Mouse (Mus musculus) urinary bladder, postnatal 4 days (tissue): ENCODE results near the gene Ppp2r5d.
A peak's percentile ranks its signal among the peaks of the same experiment; 100 is the strongest.

Experiments used
- DNase-seq, 2 experiments: peaks; one replicate each; pipeline ENCODE4 v3.0.0; 2021 to 2022; ENCODE audit warnings: low spot score in 2 of 2

The Ppp2r5d gene

DNA sequence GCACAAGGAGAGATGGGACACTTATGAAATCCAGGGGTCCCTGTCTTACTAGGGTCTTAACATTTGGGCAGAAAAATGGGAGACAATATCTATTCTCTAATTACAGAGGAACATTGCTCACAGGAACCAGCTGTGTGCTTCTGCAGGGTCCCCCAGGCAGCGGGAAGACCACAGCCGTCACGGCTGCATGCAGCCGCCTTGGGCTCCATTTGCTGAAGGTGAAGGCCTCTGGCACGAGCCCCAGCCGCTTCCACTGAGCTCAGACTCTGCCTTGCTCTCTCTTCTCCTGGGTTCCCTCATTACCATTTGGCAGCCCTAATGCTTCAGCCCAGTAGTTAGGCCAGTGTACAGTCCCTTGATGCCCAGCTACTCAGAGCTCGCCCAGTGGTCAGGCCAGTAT, 16.2 kb upstream of the Ppp2r5d start:
- DNase-seq, result no peak

DNA sequence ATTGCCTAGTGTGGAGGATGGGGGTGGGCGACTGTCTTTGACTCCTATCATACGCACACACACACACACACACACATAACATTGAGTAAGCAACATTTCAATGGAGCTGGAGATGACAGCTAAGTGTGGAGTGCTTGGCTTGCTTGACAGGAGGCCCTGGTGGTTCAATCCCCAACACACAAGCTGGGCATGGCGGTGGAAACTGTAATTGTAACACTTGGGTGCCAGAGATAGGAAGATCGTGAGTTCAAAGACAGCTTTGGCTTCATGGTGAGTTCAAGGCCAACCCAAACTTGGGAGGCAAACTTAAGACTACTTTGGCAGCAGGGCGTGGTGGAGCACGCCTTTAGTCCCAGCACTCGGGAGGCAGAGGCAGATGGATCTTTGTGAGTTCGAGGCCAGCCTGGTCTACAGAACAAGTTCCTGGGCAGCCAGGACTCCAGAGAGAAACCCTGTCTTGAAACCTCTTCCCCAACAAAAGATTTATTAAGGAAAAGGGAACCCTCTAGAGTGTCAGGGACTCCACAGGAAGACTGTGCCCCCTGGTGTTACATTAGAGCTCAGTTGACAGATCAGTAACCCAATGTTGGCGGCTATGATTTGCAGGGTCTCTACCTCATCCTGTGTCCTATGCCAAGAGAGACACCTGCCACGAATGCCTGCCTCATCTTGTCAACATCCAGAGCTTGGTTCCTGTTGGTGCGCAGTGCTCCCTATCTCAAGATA, 10.0 kb upstream of the Ppp2r5d start:
- DNase-seq, result no peak

DNA sequence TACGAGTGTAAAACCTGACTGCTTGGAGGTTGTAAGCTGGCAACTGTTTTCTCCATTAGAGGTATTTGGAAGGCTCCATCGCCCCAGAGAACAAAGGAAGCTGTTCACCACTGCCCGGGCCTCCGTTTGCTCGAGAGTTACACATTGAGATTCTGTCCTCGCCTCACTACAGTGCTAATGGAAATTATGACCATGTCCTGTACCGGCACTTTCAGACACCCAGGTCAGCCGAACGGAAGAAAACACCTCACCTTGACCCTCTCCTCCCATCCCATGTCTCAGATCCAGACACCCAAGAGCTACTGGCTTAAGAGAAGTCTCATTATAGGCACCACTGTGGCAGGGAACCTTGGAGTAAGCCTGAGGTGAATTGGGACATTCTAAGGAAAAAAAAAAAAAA, 8.9 kb upstream of the Ppp2r5d start:
- no peak for DNase-seq

DNA sequence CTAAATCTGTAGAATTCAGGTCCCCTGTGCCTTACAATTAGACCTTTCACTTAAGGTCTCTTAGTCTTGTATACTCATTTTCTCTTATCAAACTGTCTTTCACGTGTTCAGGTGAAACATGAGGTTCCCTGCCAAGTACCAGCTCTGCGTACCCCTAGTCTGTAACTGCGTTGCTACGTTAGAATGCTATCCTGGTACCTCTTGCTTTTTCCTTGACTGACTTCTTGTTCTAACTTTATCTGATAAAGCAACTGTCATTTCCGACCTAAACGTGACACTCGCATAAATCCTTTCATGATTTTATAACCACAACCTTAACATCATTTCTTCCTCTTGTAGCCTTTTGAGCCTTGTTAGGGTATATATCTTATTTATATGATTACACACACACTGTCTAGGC, 7.5 kb upstream of the Ppp2r5d start:
- DNase-seq, result no peak

DNA sequence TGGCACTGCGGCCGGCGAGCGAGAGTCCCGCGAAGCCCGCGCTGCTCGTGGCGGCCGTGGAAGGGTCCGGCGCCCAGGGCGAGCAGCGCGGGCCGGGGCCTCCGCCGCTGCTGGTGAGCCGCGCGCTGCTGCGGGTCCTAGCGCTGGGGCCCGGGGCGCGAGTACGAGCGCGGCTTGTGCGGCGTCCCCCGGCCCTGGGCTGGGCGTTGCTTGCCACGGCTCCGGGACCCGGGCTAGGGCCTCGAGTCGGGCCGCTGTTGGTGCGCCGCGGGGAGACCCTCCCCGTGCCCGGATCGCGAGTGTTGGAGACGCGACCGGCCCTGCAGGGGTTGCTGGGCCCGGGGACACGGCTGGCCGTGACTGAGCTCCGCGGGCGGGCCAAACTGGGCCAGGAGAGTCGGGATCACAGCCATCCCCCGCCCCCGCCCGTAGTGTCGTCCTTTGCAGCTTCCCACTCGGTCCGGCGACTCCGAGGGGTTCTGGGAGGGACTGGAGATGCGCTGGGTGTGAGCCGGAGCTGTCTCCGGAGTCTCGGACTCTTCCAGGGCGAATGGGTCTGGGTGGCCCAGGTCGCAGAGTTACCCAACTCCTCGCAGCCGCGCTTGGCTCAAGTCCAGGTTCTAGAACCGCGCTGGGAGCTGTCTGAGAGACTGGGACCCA, 6.8 kb upstream of the Ppp2r5d start:
- peak; percentile 31 to 73 for DNase-seq

DNA sequence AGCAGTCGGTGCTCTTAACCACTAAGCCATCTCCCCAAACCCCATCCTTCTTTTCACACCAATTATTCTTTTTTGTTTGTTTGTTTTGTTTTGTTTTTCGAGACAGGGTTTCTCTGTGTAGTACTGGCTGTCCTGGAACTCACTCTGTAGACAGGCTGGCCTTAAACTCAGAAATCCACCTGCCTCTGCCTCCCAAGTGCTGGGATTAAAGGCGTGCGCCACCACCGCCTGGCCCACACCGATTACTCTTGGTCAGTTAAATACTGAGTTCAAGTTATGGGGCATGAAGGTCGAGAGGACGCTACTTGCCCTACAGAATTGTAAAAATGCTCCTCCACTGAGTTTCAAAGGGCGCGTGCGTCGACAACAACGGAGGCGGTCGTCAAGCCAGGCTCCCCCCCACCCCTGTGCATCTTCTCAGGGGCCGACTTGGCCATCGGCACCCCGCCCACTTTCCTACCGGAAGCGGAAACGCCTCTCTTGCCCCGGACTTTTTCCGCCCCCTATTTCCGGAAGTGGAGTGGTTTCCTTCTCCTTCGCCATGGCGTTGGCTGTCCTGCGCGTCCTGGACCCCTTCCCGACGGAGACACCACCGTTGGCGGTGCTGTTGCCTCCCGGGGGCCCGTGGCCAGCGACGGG, 6.2 kb upstream of the Ppp2r5d start, which contains the start of gene Pex6:
Pex6 (plus strand) TSS at position 505 of the 639 bp plus-strand sequence.
- DNase-seq, result peak; percentile 90 to 95

DNA sequence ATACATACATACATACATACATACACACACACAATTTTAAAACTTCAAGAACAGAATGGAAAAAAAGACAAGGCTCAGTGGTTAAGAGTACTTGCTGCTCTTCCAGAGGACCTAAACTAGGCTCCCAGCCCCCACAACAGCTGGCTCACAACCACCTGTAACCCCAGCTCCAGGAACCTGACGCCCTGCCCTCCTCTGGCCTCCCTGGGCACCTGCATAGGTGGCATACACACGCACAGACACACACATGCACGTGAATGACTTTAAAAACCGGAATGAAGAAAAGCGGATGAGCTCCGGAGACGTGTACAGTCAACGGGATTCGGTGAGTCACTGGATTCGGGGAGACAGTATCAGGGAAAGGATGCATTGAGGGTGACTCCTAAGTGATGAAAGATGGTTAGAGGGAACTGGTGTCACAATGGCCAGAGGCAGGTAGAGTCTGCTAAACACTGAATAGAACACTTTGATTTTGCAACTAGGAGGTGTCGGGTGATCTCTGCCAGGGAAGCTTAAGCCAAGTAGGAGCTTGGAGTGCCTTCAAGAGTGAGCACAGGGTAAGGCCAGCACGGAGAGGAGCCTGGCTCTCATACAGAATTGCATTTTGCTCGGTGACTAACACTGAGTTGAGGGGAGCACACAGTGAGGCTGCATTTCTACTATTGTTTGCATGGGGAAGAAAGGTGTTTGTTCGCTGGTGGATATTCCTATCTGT, 1.6 kb upstream of the Ppp2r5d start:
- DNase-seq, result no peak

DNA sequence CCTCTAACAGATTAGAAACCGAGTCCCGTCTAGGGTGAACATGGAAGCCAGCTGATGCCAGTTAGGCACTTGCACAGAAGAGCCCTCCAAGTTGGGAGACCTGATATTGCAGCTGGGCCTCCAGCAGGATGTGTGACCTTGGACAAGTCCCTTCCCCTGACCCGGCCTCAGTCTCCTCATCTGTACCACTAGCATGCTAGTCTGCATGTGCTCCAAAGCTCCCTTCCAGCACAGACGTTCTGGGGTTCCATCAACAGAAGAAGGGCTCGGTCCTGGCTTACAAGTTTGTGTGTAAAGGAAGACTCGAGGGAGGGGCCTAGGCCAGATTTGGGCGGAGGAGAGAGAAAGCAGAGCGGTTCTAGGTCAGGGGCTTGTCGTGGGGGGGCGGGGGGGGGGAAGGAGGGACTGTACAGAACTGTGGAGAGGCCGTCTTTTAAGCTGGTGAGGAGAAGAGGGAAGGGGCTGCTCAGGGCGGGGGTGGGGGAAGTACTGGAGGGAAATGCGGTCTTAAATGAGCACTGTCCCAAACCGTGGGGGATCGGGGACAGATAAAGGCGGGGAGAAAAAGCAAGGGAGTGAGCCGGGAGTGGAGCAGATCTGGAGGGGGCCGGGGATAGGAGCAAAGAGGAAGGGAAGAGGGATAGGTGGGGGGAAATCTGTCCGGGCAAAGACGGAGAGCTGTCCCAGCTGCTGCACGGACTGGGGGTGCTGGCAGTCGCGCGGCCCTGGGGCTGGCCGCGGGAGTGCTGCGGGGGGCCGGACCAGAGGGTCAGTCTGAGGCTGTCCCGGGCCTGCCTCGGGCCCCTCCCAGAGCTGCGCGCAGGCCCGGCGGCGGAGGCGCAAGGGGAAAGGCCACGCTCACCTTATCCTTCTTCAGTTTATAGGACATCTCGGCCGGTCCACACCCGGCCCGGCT, 682 bp downstream of the Ppp2r5d start:
- DNase-seq, result no peak

DNA sequence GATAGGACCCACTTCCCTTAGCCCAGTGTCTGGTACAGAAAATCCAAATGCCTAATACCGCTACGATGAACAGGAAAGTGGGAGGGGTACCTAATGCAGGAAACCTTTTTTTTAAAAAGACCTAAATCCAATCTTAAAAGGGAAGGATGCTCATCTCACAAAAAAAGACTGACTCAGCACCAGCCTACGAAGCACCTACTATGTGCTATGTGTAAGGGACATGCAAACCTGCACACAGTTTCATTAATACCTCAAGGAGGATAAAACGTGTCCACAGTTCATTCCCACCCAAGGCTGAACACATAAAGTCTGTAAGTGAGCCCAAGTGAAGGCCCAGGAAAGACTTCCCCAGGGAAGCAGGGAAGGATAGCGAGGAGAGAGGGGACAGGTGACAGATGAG, 2.4 kb downstream of the Ppp2r5d start:
- DNase-seq, result no peak

DNA sequence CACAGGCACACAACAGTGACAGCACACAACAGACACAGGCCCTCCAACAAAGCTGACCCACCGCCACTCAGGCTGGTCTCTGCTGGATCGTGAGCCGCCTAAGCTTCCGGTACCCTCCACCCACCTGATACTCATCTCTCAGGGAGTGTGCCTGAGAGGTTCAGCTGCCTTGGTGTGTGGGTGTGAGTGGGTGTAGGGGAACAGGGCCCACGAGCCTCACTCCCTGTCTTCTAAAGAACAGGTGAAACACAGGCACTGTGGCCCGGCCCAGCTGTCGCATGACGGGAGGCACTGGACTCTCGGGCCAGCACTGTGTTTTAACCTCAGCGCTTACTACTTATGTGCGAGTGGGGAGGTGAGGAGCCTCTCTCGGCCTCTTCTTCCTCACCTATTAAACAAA, 2.8 kb downstream of the Ppp2r5d start:
- DNase-seq, result no peak

DNA sequence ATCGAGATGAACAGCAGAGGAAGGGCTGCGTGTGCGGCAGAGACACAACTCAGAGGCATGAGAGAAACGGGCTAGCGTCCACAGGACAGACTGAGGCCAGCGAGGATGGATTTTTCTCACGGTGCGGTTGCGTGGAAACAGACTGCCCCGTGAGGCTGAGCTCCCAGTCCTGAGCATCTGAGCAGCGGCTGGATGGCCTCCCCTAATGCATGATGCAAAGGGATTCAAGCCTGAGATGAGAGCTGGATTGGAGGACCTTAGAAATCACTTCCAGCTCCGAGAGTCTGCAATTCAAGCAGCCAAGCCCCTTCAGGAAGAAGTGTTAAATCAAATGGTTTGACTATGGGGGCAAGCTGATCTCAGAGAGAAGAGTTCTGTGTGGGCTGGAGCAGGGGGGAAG, 3.4 kb downstream of the Ppp2r5d start:
- DNase-seq, result no peak

DNA sequence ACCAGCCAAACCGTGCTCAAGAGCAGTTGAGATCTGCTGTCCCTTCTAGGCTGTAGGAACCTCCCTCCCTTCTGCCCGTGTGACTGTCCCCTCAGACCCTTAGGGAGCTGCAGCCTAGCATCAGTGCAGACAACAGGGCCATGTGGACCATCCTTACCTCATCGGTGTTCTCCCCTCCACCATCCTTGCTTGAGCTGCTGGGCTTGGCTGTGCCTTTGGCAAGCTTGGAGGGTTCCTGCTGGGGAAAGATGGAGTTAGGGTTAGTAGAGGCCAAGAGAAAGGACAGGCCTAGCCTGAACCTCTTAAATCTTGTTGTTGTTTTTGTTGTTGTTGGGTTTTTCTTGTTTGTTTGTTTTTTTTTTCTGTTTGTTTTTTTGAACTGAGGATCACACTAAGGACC, 5.0 kb downstream of the Ppp2r5d start:
- no peak for DNase-seq

DNA sequence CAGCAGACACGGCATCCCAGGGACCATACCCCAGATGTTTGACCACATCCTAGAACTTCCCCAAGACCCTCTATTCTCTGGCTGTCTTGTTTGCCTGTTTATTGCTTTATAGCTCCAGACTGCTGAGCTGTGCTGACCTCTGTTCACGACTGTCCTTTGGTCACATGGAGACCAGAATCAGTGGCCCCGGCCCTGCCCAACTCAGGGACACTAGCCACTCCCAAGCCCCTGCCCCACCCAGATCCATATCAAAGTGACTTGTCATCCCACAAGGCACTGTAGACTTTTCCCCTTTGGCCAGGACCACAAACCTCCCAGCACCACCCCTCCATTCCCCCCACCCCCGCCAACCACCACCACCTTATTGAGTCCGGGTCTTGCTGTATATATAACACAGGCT, 5.7 kb downstream of the Ppp2r5d start:
- no peak for DNase-seq

DNA sequence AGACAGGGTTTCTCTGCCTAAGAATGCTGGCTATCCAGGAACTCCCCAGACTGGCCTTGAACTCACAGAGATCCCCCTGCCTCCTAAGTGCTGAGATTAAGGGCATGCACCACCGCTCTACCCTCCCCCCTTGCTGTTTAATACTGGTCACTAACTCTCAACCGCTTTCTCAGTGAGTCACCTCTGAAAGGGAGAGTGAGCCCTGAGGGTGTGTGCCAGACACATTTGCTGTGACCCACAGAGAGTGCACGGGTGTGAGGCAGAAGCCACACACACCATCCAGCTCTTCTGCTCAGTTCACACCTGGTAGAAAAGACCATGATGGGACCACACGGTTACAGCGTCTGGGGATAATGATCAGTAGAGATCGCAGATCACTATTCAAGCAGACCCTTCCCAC, 6.4 kb downstream of the Ppp2r5d start:
- DNase-seq, result no peak

DNA sequence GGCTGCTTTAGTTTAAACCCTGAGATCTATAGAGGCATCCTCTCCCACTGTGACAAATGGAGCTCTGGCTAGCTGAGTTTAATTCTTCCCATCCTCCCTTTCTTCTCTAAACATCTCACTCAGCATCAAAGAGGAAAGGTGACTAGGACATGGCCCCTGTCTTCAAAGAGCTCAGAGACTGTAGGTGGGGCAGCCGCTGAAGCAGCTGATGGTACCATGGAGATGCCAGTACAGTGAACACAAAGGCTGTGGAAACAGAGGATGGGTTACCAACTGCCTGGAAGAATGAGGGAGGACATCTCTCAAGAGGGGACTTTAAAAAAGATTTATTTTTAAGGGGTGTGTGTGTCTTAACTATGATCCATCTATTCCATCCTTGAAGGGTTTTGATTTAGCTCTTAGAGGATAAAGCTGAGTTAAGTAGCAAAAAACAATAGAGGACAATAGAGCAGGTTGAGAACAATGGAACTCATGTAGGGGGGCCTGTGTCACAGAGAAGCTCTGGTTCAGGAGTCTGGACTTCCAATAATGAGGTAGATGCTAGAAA, 10.3 kb downstream of the Ppp2r5d start:
- no peak for DNase-seq

DNA sequence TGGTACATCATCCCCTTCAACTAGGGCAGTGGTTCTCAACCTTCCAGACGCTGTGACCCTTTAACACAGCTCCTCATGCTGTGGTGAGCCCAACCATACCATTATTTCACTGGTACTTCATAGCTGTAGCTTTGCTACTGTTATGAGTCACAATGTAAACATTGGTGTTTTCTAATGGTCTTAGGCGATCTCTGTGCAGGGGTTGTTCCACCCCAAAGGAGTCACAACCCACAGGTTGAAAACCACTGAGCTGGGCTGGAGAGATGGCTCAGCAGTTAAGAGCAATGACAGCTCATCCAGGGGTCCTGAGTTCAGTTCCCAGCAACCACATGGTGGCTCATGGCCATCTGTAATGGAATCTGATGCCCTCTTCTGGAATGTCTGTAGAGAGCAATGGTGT, 13.5 kb downstream of the Ppp2r5d start:
- DNase-seq, result no peak

DNA sequence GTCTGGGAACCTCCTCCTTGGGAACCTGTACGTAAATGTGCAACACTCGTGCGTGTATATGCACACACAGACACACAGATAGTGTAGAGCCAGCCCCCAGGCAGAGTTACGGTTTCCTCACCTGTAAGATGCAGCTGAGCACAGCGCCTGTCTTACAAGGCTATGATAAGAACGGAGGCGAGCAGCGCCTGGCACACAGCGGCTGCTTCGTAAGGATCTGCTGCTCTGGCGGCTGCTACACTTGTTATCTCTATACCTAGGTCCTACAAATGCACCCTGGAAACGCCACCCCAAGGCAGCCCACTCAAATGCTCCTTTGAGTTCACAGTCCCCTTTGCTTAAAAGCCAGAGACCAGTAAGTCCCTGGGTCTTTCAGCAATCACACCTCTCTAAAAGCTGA, 14.2 kb downstream of the Ppp2r5d start:
- no peak for DNase-seq

DNA sequence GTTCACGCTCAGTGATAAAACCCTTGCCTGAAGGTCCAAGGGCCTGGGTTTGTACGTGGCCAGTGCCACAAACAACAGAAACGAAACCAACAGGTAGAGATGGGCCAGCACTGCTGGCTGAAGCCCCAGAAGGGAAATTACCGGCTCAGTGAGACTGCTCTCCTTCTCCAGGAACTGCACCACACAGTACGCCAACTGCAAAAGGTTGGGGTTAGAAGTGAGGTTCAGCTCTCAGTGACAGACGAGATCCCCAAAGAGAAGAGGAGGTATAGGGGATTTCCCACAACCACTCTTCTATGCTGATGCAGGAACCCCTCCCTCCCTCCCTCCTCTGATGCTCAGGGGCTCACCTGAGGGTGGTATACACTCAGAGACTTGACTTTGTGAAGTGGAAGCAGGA, 19.0 kb downstream of the Ppp2r5d start:
- DNase-seq, result no peak

DNA sequence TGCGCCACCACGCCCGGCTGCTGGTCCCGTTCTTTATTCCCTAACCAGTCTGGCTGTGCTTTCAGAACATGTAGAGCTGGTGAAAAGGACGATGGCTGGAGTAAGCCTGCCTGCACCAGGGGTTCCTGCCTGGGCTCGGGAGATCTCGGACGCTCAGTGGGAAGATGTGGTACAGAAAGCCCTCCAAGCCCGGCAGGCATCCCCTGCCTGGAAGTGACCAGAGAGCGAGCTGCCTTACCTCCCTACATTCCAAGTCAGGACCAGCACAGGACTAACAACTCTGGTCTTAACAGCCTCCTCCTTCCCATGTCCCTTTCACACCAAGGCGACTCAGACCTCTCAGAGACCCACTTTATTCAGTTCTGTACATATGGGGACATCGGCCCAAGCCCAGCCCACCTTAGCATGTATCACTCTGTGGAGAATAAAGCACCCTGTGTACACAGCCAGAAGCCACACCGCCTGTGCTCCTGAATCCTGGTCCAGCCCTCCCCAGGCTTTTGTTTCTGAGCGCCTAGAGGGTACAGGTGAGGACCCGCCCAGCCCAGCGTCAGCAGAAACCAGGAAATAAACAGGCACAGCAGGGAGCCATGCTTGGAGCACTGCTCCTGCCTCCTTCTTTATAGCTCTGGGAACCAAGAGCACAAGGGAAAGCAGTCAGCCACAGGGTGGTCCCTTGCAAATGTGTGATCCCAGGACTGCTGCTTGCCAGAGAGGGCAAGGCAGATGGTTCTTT, 22.1 kb downstream of the Ppp2r5d start:
- no peak for DNase-seq

DNA sequence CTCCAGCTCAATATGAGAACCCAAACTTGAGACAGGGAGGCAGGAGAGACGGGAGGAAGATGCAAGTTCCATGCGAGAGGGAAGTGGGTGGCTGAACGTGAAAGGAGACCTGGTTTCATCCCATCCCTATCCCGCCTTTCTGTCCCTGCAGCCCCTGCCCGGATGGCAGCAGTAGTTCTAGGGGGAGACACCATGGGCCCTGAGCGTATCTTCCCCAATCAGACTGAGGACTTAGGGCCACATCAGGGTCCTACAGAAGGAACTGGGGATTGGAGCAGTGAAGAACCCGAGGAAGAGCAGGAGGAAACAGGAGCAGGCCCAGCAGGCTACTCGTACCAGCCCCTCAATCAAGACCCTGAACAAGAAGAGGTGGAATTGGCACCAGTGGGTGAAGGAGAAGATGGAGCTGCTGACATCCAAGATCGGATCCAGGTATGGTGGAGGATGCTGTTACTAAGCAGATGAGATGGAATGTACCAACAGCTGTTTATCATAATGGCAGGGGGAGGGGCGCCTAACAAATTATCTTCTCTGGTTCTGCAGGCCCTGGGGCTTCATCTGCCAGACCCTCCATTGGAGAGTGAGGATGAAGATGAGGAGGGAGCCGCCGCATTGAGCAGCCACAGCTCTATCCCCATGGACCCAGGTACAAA, 23.3 kb downstream of the Ppp2r5d start:
- no peak for DNase-seq
